ENCODE assay signal across 32 mouse cellular contexts in the genomic region with DNA sequence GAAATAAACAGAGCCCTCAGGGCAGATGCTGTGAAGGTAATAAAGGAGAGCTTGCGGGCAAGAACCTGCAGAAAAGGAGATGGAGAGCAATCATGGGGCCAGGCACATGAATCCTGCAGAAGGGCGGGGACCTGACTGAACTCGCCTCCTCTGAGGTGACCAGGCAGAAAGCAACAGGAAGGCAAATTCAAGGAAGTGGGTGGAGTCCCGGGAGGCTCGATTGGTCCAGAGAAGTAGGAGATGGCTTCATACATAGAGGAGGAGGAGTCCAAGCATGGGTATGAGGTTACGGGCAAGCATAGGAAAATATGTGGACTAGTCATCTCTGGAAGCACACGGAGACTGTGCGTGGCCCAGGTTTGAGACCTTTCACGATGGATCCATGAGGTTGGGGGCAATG.
DNase-seq lines count a peak whose midpoint lies in the region; ATAC-seq and TF ChIP-seq lines count a peak whose summit lies in the region.
"Had no signal": no experiment of that assay in that cellular context is flagged by ENCODE, and none has a peak within 500 bp of the region (broad histone marks: within the 10 kb centered on the region; RNA-seq: fewer than 3 reads in every experiment).

No protein-coding gene starts in this region.

- no peaks in the 10 kb centered on the region for H3K79me2 ChIP-seq in MEL (ENCODE audit: control insufficient read depth, insufficient read depth, low read length, poor library complexity)

- H3K9ac ChIP-seq in MEL (ENCODE audit: control insufficient read depth, low read depth, low read length, poor library complexity, severe bottlenecking), result no peak overlapping the region
- no peak overlapping the region for H3K9ac ChIP-seq in stomach, postnatal 0 days (ENCODE audit: low read length)
- H3K9ac ChIP-seq: embryonic facial prominence, embryonic 12.5 days; heart, embryonic 13.5 days; hindbrain, embryonic 15.5 days; liver, embryonic 13.5 days; neural tube, embryonic 12.5 days had no signal

- TF ChIP-seq POLR2A in MEL (IDR thresholded peaks at IDR 0.05; ENCODE audit: control insufficient read depth in 1 of 2, insufficient read depth in 1 of 2, low read depth in 1 of 2, low read length in 2 of 2, poor library complexity in 1 of 2), result no peak

- H3K4me3 ChIP-seq in MEL (ENCODE audit: control insufficient read depth in 1 of 2, insufficient read depth in 1 of 2, low read depth in 2 of 2, low read length in 2 of 2), result no peak overlapping the region
- H3K4me3 ChIP-seq in stomach, postnatal 0 days (ENCODE audit: low read depth, low read length), result no peak overlapping the region
- H3K4me3 ChIP-seq in hindbrain, embryonic 10.5 days, result no peak overlapping the region
- H3K4me3 ChIP-seq: embryonic facial prominence, embryonic 12.5 days; heart, adult 2 months; heart, embryonic 13.5 days; hindbrain, embryonic 15.5 days; liver, embryonic 13.5 days; myocyte; neural tube, embryonic 12.5 days had no signal

- H3K27me3 ChIP-seq in MEL (ENCODE audit: control insufficient read depth in 1 of 2, insufficient read depth in 2 of 2, low read length in 2 of 2), result no peaks in the 10 kb centered on the region
- no peaks in the 10 kb centered on the region for H3K27me3 ChIP-seq in stomach, postnatal 0 days (ENCODE audit: control insufficient read depth, insufficient read depth, low read length)
- H3K27me3 ChIP-seq in hindbrain, embryonic 10.5 days (ENCODE audit: insufficient read depth, poor library complexity, severe bottlenecking), result peaks cover 78% of the 10 kb centered on the region
- H3K27me3 ChIP-seq: embryonic facial prominence, embryonic 12.5 days; hindbrain, embryonic 15.5 days; liver, embryonic 13.5 days; neural tube, embryonic 12.5 days had no signal

- peak; percentile 16 for DNase-seq in lung, postnatal 10 days
- no peak for DNase-seq in lung, adult 18-20 months
- peak; percentile 25 for DNase-seq in MEL (ENCODE audit: low read depth, low spot score)
- peak; percentile 33 for DNase-seq in stomach, postnatal 0 days (ENCODE audit: low spot score)
- no peak for DNase-seq in layer of hippocampus, adult 8-10 months (ENCODE audit: low spot score in 2 of 2)
- no peak for DNase-seq in hindbrain, embryonic 10.5 days (ENCODE audit: low spot score)
- DNase-seq: adrenal gland, adult 2 months; cerebellum, adult 2 months; cerebellum, postnatal 14 days; gastrocnemius, postnatal 25 days; heart, adult 2 months; heart, postnatal 10 days; kidney, adult 9 months; kidney, postnatal 14 days; liver, embryonic 13.5 days; lung, adult 2 months; right cerebral cortex, adult 18-20 months; right cerebral cortex, postnatal 4 days; thymus, adult 2 months; thymus, postnatal 36 days had no signal

- H3K4me1 ChIP-seq in MEL (ENCODE audit: control insufficient read depth in 1 of 2, insufficient read depth in 2 of 2, low read length in 2 of 2), result no peaks in the 10 kb centered on the region
- no peaks in the 10 kb centered on the region for H3K4me1 ChIP-seq in stomach, postnatal 0 days (replicated peaks; ENCODE audit: control insufficient read depth, insufficient read depth)
- peaks cover 50% of the 10 kb centered on the region for H3K4me1 ChIP-seq in hindbrain, embryonic 10.5 days (replicated peaks)
- H3K4me1 ChIP-seq: liver, embryonic 13.5 days had no signal

- H3K27ac ChIP-seq in MEL (ENCODE audit: control insufficient read depth, low read depth, low read length), result no peak overlapping the region
- H3K27ac ChIP-seq in stomach, postnatal 0 days (replicated peaks), result no peak overlapping the region
- H3K27ac ChIP-seq in hindbrain, embryonic 10.5 days, result no peak overlapping the region
- H3K27ac ChIP-seq: embryonic facial prominence, embryonic 12.5 days; heart, adult 2 months; heart, embryonic 13.5 days; hindbrain, embryonic 15.5 days; liver, embryonic 13.5 days; macrophage; neural tube, embryonic 12.5 days had no signal

- no peak for TF ChIP-seq EP300 in MEL (IDR thresholded peaks at IDR 0.05; ENCODE audit: low read depth in 1 of 2, low read length in 2 of 2)
- TF ChIP-seq EP300 in stomach, postnatal 0 days (optimal IDR thresholded peaks at IDR 0.05), result no peak

- no peaks in the 10 kb centered on the region; a peak in 2 of 4 replicates for H3K36me3 ChIP-seq in MEL (ENCODE audit: control insufficient read depth in 1 of 2, insufficient read depth in 2 of 2, low read length in 2 of 2)
- H3K36me3 ChIP-seq in stomach, postnatal 0 days (ENCODE audit: control insufficient read depth, insufficient read depth, low read length), result no peaks in the 10 kb centered on the region
- H3K36me3 ChIP-seq in hindbrain, embryonic 10.5 days, result peaks cover 10% of the 10 kb centered on the region; the same call in 1 of the 2 replicates
- H3K36me3 ChIP-seq: embryonic facial prominence, embryonic 12.5 days; heart, embryonic 13.5 days; hindbrain, embryonic 15.5 days; neural tube, embryonic 12.5 days had no signal

- TF ChIP-seq RAD21 in MEL (IDR thresholded peaks at IDR 0.05; ENCODE audit: low read depth, low read length), result no peak

- peak; percentile 58 for ATAC-seq in granulocyte monocyte progenitor cell, adult 5-6 weeks (replicated peaks; ENCODE audit: poor library complexity, severe bottlenecking)
- peak; percentile 39 for ATAC-seq in stomach, postnatal 0 days (ENCODE audit: low FRiP score, low TSS enrichment)
- ATAC-seq: activated CD4-positive, CD25-positive, alpha-beta regulatory T cell, adult 4 months; forebrain, embryonic 14.5 days; inflammation-experienced regulatory T-cells, adult 6 months; midbrain, embryonic 16.5 days had no signal

- H3K9me3 ChIP-seq in MEL (replicated peaks; ENCODE audit: insufficient read depth, low read length), result no peaks in the 10 kb centered on the region
- H3K9me3 ChIP-seq in stomach, postnatal 0 days (ENCODE audit: control insufficient read depth, low read length), result no peaks in the 10 kb centered on the region
- peaks cover 12% of the 10 kb centered on the region for H3K9me3 ChIP-seq in hindbrain, embryonic 10.5 days
- H3K9me3 ChIP-seq: hindbrain, embryonic 15.5 days had no signal

- TF ChIP-seq CTCF in MEL (IDR thresholded peaks at IDR 0.05 in 2 of 3, conservative IDR thresholded peaks at IDR 0.05 in 1 of 3; ENCODE audit: control insufficient read depth in 1 of 3, insufficient read depth in 1 of 3, low read depth in 2 of 3, low read length in 3 of 3, poor library complexity in 1 of 3, severe bottlenecking in 1 of 3), result no peak
- no peak for TF ChIP-seq CTCF in stomach, postnatal 0 days (IDR thresholded peaks at IDR 0.05; ENCODE audit: low read depth)

- 81% methylated on average over 9 of the region's 9 CpGs for WGBS in stomach, postnatal 0 days
- WGBS in hindbrain, embryonic 10.5 days, result 86% methylated on average over 9 of the region's 9 CpGs

- no peak overlapping the region for H3K4me2 ChIP-seq in stomach, postnatal 0 days (replicated peaks; ENCODE audit: low read depth)
- H3K4me2 ChIP-seq: embryonic facial prominence, embryonic 12.5 days; heart, embryonic 13.5 days; hindbrain, embryonic 15.5 days; liver, embryonic 13.5 days; midbrain, embryonic 11.5 days; neural tube, embryonic 12.5 days had no signal

TF ChIP-seq in MEL, 35 proteins besides CTCF, POLR2A, EP300 and RAD21:
- TF ChIP-seq TAL1 (IDR thresholded peaks at IDR 0.05; ENCODE audit: low read length) (no peak), CHD2 (IDR thresholded peaks at IDR 0.05; ENCODE audit: low read length) (no peak), ZC3H11A (IDR thresholded peaks at IDR 0.05; ENCODE audit: low read depth, low read length) (no peak), TBP (IDR thresholded peaks at IDR 0.05; ENCODE audit: low read depth, low read length) (no peak), MAZ (IDR thresholded peaks at IDR 0.05; ENCODE audit: low read depth, low read length) (no peak), NELFE (IDR thresholded peaks at IDR 0.05; ENCODE audit: low read depth, low read length) (no peak), MYB (IDR thresholded peaks at IDR 0.05; ENCODE audit: low read depth, low read length) (no peak), RCOR1 (IDR thresholded peaks at IDR 0.05; ENCODE audit: low read depth, low read length) (no peak)

Comparison
In these comparisons a context has a peak if more than half of its experiments do, and no peak if none do; other contexts are left out.
1. DNase-seq: peak in lung, postnatal 10 days (single experiment), MEL (single experiment) and stomach, postnatal 0 days (single experiment); none in lung, adult 18-20 months (0 of 2), layer of hippocampus, adult 8-10 months (0 of 2) and hindbrain, embryonic 10.5 days (single experiment).